Mouse (Mus musculus): ENCODE results near the gene Bcar3.

The Bcar3 gene

GRCm38 (mm10) chr3:122486193-122486592, 192.3 kb downstream of the Bcar3 start:
- DNase-seq, result no peak

DNA sequence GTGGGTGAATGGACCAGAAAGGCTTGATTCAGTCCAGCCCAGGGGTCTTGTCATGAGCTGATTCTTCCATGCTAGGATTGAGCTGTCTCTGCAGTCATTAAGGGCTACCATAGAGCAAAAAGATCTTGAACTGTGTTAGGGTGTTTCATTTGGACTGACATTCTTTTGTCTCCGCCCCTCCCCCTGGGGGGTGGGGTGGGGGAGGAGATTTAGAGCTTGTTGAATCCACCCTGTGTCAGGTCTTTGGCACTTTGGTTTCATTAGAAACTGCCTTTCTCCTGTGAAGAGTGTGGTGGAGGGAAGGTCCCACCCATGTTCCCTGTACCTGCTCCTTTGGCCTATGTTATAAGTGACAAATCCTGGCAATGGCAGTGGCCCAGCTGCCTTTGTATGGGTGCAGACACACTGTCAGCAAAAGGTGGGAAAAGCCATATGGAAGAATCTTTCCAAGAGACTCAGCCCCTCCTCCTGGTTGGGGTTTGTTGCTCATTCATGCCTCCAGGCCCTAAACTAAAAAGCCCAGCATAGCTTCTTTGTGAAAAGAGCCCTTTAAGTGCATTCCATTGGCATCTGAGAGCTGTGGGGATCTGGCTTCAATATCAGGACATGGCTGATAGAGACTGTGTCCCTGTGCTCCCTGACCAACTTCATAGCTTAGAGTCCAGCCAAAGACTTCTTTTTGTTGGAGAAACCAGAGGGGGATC, 194.3 kb downstream of the Bcar3 start:
- no peak for DNase-seq

GRCm38 (mm10) chr3:122490574-122490973, 196.6 kb downstream of the Bcar3 start:
- DNase-seq, result no peak

DNA sequence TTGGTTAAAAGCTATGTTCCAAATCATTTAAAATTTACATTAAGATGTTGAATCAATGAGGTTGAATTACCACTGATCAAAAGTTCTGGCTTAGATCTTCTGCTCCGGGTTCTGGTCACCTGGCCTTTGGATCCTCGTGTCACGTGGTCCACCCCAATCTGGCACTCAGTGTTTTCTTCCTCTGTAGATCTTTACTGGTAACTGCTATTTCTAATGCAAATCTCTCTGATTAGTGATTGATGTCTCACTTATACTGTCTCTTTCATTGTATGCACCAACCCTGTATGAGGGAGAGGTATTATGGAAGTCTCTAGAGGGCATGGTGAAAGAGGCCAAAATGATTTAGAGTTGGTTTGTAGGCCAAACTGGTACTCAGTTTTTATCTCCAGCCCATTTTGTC, 198.1 kb downstream of the Bcar3 start:
- no peak for DNase-seq

DNA sequence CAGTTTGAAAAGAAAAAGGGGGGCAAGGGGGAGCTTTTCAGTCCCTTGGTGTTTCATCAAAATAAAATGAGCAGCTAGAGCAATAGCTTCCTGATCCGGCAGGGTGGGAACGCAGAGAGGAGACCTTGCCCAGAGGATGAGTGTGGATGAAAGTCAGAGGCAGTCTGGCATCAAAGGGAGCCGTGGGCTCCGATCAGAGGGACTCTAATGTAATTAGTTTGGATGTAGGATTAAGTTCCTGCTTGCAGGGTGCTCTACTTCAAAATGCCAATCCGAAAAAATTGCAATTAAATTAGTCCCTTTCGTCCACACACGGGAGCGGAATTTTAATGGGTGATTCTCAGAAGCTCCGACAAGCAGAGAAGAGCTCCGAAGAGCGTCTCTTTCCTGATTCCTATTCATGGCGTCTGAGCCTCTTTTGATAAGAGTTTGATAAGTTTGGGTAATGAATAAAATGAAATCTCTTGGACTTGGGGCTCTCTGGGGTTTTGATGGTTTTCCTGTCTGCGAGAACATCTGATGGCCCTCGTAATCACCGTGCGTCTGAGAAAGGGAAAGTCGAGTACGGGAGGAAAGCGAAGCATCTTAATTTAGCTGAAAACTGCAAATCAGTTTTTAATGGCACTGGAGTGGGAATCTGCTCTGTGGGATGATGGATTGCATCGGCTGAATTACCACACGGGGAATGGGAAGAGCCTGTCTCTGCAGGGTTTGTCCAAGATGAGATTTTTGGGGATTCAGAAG, 199.1 kb downstream of the Bcar3 start:
- no peak for DNase-seq

DNA sequence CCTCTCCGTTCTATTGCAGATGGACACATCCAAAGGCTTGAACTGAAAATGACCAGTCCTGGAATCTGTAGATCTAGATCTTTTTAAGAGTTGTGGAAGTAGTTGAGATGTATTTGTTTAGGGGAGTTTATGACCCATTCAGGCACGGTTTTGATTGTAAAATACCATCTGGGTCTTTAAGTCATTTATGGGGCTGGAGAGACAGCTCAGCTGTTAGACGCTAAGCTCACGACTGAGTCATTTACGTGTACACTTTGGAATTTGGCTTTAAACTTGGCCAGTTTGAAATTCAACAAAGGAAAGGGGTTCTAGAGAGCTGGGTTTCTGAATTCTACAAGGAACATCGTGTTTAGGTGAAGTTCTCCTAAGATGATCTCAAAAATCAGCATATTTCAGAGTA, 200.8 kb downstream of the Bcar3 start:
- DNase-seq, result no peak

GRCm38 (mm10) chr3:122497871-122498270, 203.9 kb downstream of the Bcar3 start:
- no peak for DNase-seq

GRCm38 (mm10) chr3:122498528-122498927, 204.6 kb downstream of the Bcar3 start:
- no peak for DNase-seq

DNA sequence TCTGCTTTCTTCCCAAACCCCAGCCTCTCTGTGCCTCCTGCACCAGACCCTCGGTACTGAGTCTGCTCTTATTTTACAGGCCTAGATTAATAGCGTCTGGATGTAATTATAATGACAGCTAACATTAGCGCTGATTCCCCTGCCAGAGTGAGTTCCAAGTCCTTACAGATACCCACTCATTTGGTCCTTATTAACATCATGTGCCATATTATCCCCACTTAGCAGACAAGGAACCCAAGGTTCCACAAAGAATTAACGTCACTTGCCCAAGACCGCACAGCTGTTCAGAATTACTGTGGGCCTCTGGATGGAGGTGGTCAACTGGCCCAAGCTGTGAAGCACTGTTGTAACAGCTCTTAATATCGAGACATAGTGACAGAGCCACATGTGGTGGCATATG, 205.7 kb downstream of the Bcar3 start:
- DNase-seq, result no peak

DNA sequence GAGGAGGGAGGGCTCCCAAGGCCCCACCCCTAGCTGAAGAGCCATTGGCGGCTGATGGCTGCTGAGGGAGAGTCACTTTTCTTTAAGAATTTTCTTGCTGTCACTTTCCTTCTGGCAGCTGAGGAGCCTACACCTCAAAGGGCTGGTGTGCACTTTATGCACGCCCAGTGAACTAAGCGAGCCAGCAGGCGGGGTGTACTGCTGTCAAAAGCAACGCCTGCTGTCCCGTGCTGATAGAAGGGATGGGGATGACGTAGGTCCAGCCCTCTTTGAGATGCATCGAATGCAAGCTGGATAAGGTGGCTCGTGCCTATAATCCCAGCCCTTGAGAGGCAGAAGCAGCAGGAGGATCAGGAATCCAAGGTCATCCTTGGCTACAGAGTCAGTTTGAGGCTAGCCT, 207.0 kb downstream of the Bcar3 start:
- DNase-seq, result no peak

DNA sequence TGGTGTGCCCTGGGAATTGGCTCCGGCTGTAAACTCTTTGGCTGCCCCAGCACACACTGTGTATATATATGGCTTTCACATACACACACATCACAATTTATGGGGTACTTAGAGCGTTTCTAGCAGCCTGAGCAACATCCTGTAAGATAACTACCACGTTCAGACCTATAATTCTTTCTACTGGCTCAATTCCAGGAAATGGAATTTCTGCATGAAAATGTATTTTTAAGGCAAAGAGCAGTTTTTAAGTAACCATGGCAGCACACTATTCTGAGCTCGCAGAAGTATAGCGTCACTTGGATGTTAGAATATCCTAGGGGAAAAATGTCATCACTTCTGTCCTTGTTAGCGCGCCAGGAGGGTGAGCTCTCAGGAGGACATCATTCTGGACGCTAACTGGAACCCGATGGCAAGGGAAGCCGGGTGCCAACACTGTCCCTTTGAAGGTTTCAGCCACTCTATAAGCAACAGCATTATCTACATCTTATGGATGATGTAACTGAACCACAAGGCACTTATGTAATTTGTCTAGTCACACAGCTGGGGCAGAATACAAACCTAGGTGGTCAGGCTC, 212.5 kb downstream of the Bcar3 start:
- no peak for DNase-seq

DNA sequence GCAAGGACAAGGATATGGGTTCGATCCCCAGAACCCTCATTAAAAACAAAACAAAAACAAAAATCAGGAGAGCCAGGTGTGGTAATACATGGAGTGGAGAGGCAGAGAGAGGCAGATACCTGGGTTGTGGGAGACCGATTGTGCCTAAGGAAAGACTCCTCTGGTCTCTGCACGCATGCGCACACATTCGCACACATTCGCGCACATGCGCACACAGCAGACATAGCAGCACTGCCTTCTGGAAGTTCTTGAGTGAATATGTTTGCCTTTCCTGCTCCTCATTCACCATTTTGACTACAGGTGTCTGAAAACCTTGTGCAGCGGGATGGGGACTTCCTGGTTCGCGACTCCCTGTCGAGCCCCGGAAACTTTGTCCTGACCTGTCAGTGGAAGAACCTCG, 213.9 kb downstream of the Bcar3 start:
- DNase-seq, result no peak

DNA sequence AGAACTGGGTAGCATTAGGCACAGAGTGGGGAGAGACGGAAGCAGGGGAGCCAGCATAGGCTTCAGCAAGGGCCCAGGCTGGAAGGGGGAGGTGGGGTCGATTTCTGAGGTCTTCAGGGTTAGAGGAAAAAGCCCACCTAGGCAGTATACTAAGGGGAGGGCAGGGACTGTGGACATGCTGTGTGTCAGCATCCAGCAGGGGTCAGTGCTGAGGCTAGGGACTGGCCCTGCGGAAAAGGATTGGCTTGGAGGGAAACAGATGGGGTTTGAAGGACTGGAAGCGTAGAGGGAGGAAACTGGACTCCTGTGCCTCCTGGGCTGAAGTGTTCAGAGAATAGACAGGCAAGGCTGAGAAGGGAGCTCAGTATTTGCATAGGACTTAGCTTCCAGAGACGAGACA, 215.1 kb downstream of the Bcar3 start:
- peak; percentile 21 for DNase-seq

DNA sequence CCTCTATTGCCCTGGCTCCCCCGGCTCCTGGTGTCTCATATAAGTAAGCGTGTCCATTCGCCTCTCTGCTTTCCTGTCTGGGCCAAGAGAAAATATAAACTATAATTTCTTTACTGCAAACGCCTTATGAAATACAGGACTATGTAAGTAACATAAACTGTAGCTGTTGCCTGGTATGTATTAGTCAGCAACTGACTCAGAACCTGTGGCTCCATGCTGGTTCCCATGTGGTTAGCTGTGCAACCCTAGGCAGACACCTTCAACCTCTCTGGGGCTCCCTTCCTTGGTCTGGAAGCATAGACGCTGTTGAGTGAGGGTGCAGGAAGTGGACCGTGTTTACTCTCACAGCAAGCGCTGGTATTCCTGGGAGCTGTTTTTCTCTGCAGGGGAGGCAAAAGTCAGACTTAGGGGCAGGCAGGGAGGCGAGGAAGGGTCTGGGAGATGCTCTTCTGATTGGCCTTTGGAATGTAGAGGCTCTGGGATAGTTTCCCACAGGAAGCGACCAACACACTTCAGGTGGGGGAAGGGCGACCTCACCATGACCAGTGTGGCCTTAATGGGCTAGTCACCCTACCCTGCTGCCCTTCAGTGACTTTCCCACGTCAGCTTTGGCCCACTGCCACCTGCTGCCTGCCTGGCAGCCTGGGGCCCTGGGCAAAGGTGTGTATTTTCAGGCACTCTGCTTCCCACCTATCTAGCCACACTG, 215.8 kb downstream of the Bcar3 start:
- no peak for DNase-seq

- no peak for DNase-seq
These were observed 216.4 kb downstream of the Bcar3 start for GRCm38 (mm10) chr3:122510240-122510750.

- DNase-seq, result no peak
These were observed 217.0 kb downstream of the Bcar3 start for GRCm38 (mm10) chr3:122510932-122511331.

DNA sequence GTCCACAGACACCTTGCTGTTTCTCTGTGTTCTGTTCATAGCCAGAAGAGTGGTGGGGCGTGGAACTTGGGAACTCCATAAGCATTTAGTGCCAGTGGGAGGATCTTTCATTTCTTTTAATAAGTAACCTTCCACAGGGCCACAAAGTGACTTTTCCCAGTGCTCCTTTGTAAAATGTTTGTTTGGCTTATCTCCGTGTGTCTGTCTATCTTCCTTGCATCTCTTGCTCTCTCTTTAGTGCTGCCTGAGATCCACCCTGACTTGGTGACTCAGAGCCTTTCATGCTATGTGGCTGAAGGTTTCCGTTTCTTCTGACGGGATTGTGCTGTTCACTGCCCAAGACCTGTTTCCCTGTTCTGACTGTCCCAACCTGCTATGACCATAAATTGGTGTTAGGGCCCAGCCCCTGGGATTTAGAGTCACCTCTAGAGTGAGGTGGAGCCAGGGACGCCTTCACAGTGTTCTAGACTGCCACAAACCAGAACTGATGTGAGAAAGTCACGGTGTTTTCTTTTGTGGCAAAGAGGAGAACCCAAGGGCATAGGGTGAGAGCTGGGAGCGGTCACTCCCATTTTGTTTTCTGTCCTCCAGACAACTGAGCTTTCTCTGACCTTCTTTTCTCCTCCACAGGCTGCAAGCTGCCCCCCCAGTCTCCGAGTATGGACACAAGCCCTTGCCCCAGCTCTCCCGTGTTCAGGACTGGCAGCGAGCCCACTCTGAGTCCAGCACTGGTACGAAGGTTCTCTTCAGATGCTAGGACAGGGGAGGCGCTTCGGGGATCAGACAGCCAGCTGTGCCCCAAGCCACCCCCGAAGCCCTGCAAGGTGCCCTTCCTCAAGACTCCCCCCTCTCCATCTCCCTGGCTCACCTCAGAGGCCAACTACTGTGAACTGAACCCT, 218.0 kb downstream of the Bcar3 start:
- DNase-seq, result no peak

GRCm38 (mm10) chr3:122512725-122513375, 218.9 kb downstream of the Bcar3 start:
- no peak for DNase-seq

- no peak for DNase-seq
These were observed 221.8 kb downstream of the Bcar3 start for GRCm38 (mm10) chr3:122515568-122516326.

- DNase-seq, result no peak
These were observed 222.4 kb downstream of the Bcar3 start for GRCm38 (mm10) chr3:122516327-122516695.

DNA sequence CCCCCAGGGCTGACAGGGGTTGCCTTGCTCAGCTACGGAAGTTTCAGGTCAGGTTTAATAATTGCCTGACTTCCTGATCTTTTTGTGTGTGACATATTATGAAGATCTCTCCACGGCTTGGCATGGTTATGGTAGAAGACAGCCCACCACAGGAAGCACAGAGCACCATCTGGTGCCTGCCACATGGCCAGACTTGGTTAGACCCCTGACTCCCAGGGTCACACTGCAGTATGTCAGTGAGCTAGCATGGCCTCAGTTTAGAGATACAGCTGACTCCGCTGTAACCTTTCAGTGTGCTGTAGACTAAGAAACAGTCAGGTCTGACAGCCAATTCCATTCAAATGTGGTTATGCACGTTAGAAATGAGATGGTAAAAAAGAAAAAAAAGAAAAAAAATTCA, 223.8 kb downstream of the Bcar3 start:
- DNase-seq, result no peak
